Mouse (Mus musculus) ES-E14 (cell line): ENCODE measurements around the gene Nav3. TPM values are rescaled to one million over a fixed set of nuclear protein-coding genes. Genes with fewer than 3 reads are reported as not detected.
"Not testable (repeated sequence)": the region's sequence is repeated elsewhere in the genome, so short reads cannot be mapped to it uniquely, and the experiment has no call there.

Source experiments
- DNase-seq: peaks from one replicate; pipeline ENCODE4 v3.0.0-alpha.2; 2013; ENCODE audit warnings: low read depth, low spot score
- H3K27ac ChIP-seq: 2 replicates; pipeline ENCODE4 v1.5.1; 2012; ENCODE audit warnings: low read depth, mild to moderate bottlenecking, low read length, moderate library complexity, mixed read lengths; ENCODE audit not compliant: poor library complexity, insufficient read depth, severe bottlenecking
- H3K36me3 ChIP-seq: 2 replicates; pipeline ENCODE4 v1.6.1; 2012; ENCODE audit warnings: mild to moderate bottlenecking, low read length, moderate library complexity, mixed read lengths; ENCODE audit not compliant: control insufficient read depth, poor library complexity, insufficient read depth, severe bottlenecking
- H3K4me1 ChIP-seq, 2 experiments: fragments of 150-350 bp in 1 of 2; sonication (generic) in 1 of 2; 2 replicates each; pipeline ENCODE4 v1.6.1; 2012; ENCODE audit warnings: low read length in 2 of 2, mild to moderate bottlenecking in 1 of 2, mixed read lengths in 1 of 2; ENCODE audit not compliant: control insufficient read depth in 2 of 2, insufficient read depth in 2 of 2, poor library complexity in 1 of 2
- H3K4me3 ChIP-seq, 2 experiments: fragments of 150-350 bp in 1 of 2; sonication (generic) in 1 of 2; 2 replicates each; pipeline ENCODE4 v1.5.1; 2012; ENCODE audit warnings: low read length in 2 of 2, low read depth in 1 of 2, mild to moderate bottlenecking in 1 of 2, mixed read lengths in 1 of 2; ENCODE audit not compliant: insufficient read depth in 1 of 2, poor library complexity in 1 of 2, severe bottlenecking in 1 of 2
- H3K9ac ChIP-seq: 2 replicates; pipeline ENCODE4 v1.6.1; 2012; ENCODE audit warnings: low read depth, mild to moderate bottlenecking, low read length, mixed read lengths; ENCODE audit not compliant: poor library complexity, insufficient read depth, severe bottlenecking
- H3K9me3 ChIP-seq: fragments of 150-350 bp; sonication (generic); 2 replicates; pipeline ENCODE4 v1.6.1; 2012; ENCODE audit warnings: low read depth, mild to moderate bottlenecking, low read length; ENCODE audit not compliant: control insufficient read depth, insufficient read depth
- CHD2 ChIP-seq: IDR thresholded peaks from 2 replicates; pipeline ENCODE4 v1.6.1; 2014; ENCODE audit warnings: mild to moderate bottlenecking, low read depth, low read length, inconsistent platforms
- HCFC1 ChIP-seq: IDR thresholded peaks from 2 replicates; pipeline ENCODE4 v1.6.1; 2012; ENCODE audit warnings: low read length, inconsistent platforms, borderline replicate concordance; ENCODE audit not compliant: insufficient read depth
- MAFK ChIP-seq: IDR thresholded peaks from 2 replicates; pipeline ENCODE4 v1.6.1; 2014; ENCODE audit warnings: mild to moderate bottlenecking, low read depth, low read length, inconsistent platforms; ENCODE audit not compliant: insufficient read depth
- ZC3H11A ChIP-seq: IDR thresholded peaks from 2 replicates; pipeline ENCODE4 v1.6.1; 2012; ENCODE audit warnings: low read depth, mild to moderate bottlenecking, inconsistent platforms, low read length, borderline replicate concordance
- ZNF384 ChIP-seq: IDR thresholded peaks from 2 replicates; pipeline ENCODE4 v1.6.1; 2012; ENCODE audit warnings: low read depth, low read length, inconsistent platforms
- in situ Hi-C, 2 experiments: fragments of 600-800 bp; cut with MboI; formaldehyde crosslinking; loops; one replicate each; pipeline ENCODE4 v1.15.1; 2025; ENCODE audit warnings: low sequenced_read_pairs in 2 of 2, inconsistent platforms in 1 of 2; ENCODE audit not compliant: unreplicated experiment in 2 of 2
- total RNA-seq: library from RNA; depleted of rRNA; stranded (reverse); fragments of 300-350 nt; gene quantifications from 2 replicates; pipeline ENCODE4 v1.2.3, GENCODE M21; 2012

Gene Nav3
- total RNA-seq, 1 experiment = 1.4 TPM

DNA sequence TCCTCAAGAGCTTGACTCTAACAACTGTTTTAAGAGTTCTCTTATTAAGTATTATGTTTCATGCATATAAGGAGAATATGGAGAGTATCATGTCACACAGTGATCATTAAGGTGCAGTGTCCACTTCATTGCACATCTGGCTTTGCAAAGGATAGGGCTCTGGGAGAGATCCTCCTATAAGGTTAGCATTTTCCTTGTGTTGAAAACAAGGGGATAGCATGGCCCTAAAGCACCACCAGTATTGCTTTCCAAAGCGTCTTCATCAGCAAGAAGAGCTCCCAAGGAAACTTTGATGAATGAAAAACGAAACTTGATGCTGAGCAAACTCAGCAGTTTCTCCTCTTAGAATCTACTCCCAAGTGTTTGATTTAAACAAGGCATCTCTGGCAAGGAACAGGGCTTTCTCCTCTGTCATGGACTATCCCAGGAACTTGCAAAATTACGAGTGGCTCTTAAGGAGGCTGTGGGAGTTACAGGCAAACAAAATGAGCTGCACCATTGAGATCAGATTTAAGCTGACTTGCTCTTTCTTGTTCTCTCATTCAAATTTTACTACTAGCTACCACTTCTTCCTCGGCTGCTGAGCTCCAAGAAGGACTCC is 436.6 kb downstream of the Nav3 start:
- Histone ChIP-seq H3K4me1 (no peaks in the 10 kb centered on the region), H3K27ac (no peak overlapping the region), H3K9me3 (no peaks in the 10 kb centered on the region), H3K4me3 (no peak overlapping the region), H3K9ac (no peak overlapping the region), H3K36me3 (no peaks in the 10 kb centered on the region)
- in situ Hi-C loops = no loop called here
- TF ChIP-seq ZNF384 = no peak
- no peak for TF ChIP-seq HCFC1
- TF ChIP-seq CHD2 = no peak
- TF ChIP-seq MAFK = no peak
- no peak for TF ChIP-seq ZC3H11A
- no peak for DNase-seq

- H3K36me3 ChIP-seq, H3K4me1 ChIP-seq, H3K27ac ChIP-seq, DNase-seq, H3K9ac ChIP-seq, in situ Hi-C loops, H3K4me3 ChIP-seq, H3K9me3 ChIP-seq: not testable (repeated sequence)
These were observed 454.7 kb downstream of the Nav3 start for GRCm38 (mm10) chr10:110001328-110001727.

GRCm38 (mm10) chr10:110000755-110001247 is 455.2 kb downstream of the Nav3 start:
- DNase-seq = no peak

DNA sequence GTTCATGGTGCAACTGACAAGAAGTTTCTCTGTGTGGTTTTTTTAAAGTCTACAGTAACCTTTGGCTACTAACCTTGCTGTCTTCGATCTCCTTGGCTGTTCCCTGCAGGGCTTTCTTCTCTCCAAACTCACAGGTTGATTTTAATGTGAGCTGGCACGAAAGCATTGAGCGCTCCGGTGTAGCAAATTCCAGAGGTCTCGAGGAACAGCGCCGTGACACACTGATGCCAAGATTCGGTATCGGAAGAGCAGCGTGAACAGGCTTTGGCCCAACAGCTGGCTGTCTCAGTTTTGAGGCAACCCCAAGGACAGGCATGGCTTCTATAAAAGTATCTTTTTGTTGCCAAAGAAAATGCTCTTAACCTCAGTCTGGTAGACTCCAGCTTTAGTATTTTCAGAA is 456.1 kb downstream of the Nav3 start:
- H3K4me3 ChIP-seq = no peak overlapping the region
- no peaks in the 10 kb centered on the region for H3K9me3 ChIP-seq
- TF ChIP-seq ZC3H11A (no peak), CHD2 (no peak), HCFC1 (no peak), MAFK (no peak), ZNF384 (no peak)
- H3K9ac ChIP-seq = no peak overlapping the region
- no peaks in the 10 kb centered on the region for H3K36me3 ChIP-seq
- in situ Hi-C loops = no loop called here
- DNase-seq = no peak
- H3K4me1 ChIP-seq = no peaks in the 10 kb centered on the region
- H3K27ac ChIP-seq = no peak overlapping the region

More at GRCm38 (mm10) chr10:110000755-110001247, 455.2 kb downstream of the Nav3 start:
- Histone ChIP-seq H3K9ac (no peak overlapping the region), H3K9me3 (no peaks in the 10 kb centered on the region), H3K4me3 (no peak overlapping the region), H3K36me3 (no peaks in the 10 kb centered on the region), H3K27ac (no peak overlapping the region), H3K4me1 (no peaks in the 10 kb centered on the region)
- in situ Hi-C loops = no loop called here
- TF ChIP-seq MAFK (no peak), ZNF384 (0 out of 2 replicates have a peak, but pooled peaks have one; percentile 12)

DNA sequence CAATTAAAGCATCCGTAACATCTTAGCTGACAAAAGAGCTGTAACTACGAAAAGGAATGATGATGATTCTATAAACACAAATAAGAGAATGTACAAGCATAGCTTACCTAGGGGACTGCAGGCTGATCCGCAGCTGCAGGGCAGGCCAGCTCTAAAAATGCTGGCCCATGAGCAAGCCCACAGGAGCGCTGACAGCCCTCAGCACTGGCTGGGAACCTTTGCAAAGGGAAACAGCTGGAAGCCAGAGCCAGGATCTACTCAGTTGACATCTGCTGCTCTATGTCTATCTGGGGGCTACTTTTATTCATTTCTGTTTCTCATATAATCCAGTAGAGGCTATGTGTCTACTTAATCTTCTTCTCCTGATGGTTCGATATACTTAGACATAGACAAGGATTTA is 461.7 kb downstream of the Nav3 start:
- Histone ChIP-seq H3K36me3 (no peaks in the 10 kb centered on the region), H3K9me3 (no peaks in the 10 kb centered on the region), H3K4me1 (no peaks in the 10 kb centered on the region), H3K4me3 (no peak overlapping the region), H3K27ac (no peak overlapping the region), H3K9ac (no peak overlapping the region)
- DNase-seq = no peak
- TF ChIP-seq ZNF384 (no peak), CHD2 (no peak), HCFC1 (no peak), ZC3H11A (no peak), MAFK (no peak)
- in situ Hi-C loops = no loop called here
